ENCODE assay signal across 18 mouse cellular contexts in genomic region chr11:33929412-33929811, GRCm38 (mm10). TPM values are rescaled to one million over a fixed set of nuclear protein-coding genes. Genes with fewer than 3 reads are reported as not detected.
DNase-seq lines count a peak whose midpoint lies in the region; ATAC-seq lines count a peak whose summit lies in the region.
"Had no signal": no experiment of that assay in that cellular context is flagged by ENCODE, and none has a peak within 500 bp of the region (broad histone marks: within the 10 kb centered on the region; RNA-seq: fewer than 3 reads in every experiment).

No protein-coding gene starts in this region.

- H3K36me3 ChIP-seq in neural tube, embryonic 13.5 days: no peaks in the 10 kb centered on the region
- H3K36me3 ChIP-seq in neural tube, embryonic 14.5 days (ENCODE audit: control insufficient read depth, insufficient read depth, low read length): no peaks in the 10 kb centered on the region
- H3K36me3 ChIP-seq in intestine, embryonic 16.5 days (ENCODE audit: control insufficient read depth, insufficient read depth, low read length): no peaks in the 10 kb centered on the region
- H3K36me3 ChIP-seq: embryonic facial prominence, embryonic 15.5 days; forebrain, embryonic 10.5 days; heart, embryonic 10.5 days had no signal

- 47% methylated on average over 11 of the region's 11 CpGs for WGBS in neural tube, embryonic 13.5 days
- WGBS in neural tube, embryonic 14.5 days: 46% methylated on average over 11 of the region's 11 CpGs
- 65% methylated on average over 11 of the region's 11 CpGs for WGBS in intestine, embryonic 16.5 days

- H3K9ac ChIP-seq in neural tube, embryonic 13.5 days: 0 out of 2 replicates have a peak overlapping the region, but pooled peaks have one; percentile 12
- H3K9ac ChIP-seq in neural tube, embryonic 14.5 days (replicated peaks; ENCODE audit: low read depth, low read length): no peak overlapping the region
- H3K9ac ChIP-seq in intestine, embryonic 16.5 days (ENCODE audit: low read depth, low read length): no peak overlapping the region
- H3K9ac ChIP-seq: embryonic facial prominence, embryonic 15.5 days; hindbrain, embryonic 14.5 days had no signal

- peaks cover 40% of the 10 kb centered on the region for H3K4me1 ChIP-seq in neural tube, embryonic 13.5 days (replicated peaks)
- peaks cover 14% of the 10 kb centered on the region; the same call in 1 of the 2 replicates for H3K4me1 ChIP-seq in neural tube, embryonic 14.5 days (ENCODE audit: control insufficient read depth, insufficient read depth, low read length)
- peaks cover 8% of the 10 kb centered on the region; the same call in 1 of the 2 replicates for H3K4me1 ChIP-seq in intestine, embryonic 16.5 days (ENCODE audit: control insufficient read depth, insufficient read depth, low read length)

- H3K9me3 ChIP-seq in neural tube, embryonic 13.5 days: no peaks in the 10 kb centered on the region
- H3K9me3 ChIP-seq in neural tube, embryonic 14.5 days (ENCODE audit: control insufficient read depth, low read length): no peaks in the 10 kb centered on the region
- H3K9me3 ChIP-seq in intestine, embryonic 16.5 days (ENCODE audit: control insufficient read depth, low read length): no peaks in the 10 kb centered on the region
- H3K9me3 ChIP-seq: embryonic facial prominence, embryonic 15.5 days; forebrain, embryonic 10.5 days; heart, embryonic 10.5 days had no signal

- ATAC-seq in frontal cortex, adult (ENCODE audit: low TSS enrichment): peak; percentile 50; the same call in 1 of the 2 replicates
- ATAC-seq in neural tube, embryonic 13.5 days (ENCODE audit: low read depth): no peak
- peak; percentile 23; the same call in 1 of the 2 replicates for ATAC-seq in neural tube, embryonic 14.5 days (ENCODE audit: low read depth)
- ATAC-seq in intestine, embryonic 16.5 days: no peak
- ATAC-seq: activated CD4-positive, CD25-positive, alpha-beta regulatory T cell, adult 4 months; intestine, postnatal 0 days; Patski had no signal

- no peak overlapping the region for H3K4me3 ChIP-seq in neural tube, embryonic 13.5 days
- no peak overlapping the region for H3K4me3 ChIP-seq in neural tube, embryonic 14.5 days (ENCODE audit: low read depth, low read length)
- H3K4me3 ChIP-seq in intestine, embryonic 16.5 days (ENCODE audit: low read length): no peak overlapping the region
- H3K4me3 ChIP-seq: embryonic facial prominence, embryonic 15.5 days; erythroblast, embryonic 14.5 days; forebrain, embryonic 10.5 days; gastrocnemius, adult 2 months; heart, embryonic 10.5 days had no signal

- no peak overlapping the region for H3K4me2 ChIP-seq in neural tube, embryonic 13.5 days
- no peak overlapping the region for H3K4me2 ChIP-seq in neural tube, embryonic 14.5 days (ENCODE audit: low read depth, low read length)
- no peak overlapping the region for H3K4me2 ChIP-seq in intestine, embryonic 16.5 days (ENCODE audit: low read depth, low read length)
- H3K4me2 ChIP-seq: embryonic facial prominence, embryonic 15.5 days; hindbrain, embryonic 14.5 days had no signal

- DNase-seq in frontal cortex, postnatal 14 days (ENCODE audit: low spot score in 2 of 2): no peak
- no peak for DNase-seq in neural tube, embryonic 10.5 days (ENCODE audit: extremely low spot score, low spot score)
- DNase-seq in brain, adult 2 months (ENCODE audit: low read depth, low spot score): peak; percentile 60
- DNase-seq: cerebellum, adult 2 months; gastrocnemius, adult 2 months; gastrocnemius, postnatal 25 days had no signal

- H3K27ac ChIP-seq in neural tube, embryonic 13.5 days (replicated peaks): no peak overlapping the region
- no peak overlapping the region for H3K27ac ChIP-seq in neural tube, embryonic 14.5 days (ENCODE audit: low read depth, low read length)
- H3K27ac ChIP-seq in intestine, embryonic 16.5 days (ENCODE audit: low read length): no peak overlapping the region
- H3K27ac ChIP-seq: embryonic facial prominence, embryonic 15.5 days; forebrain, embryonic 10.5 days; gastrocnemius, adult 2 months; heart, embryonic 10.5 days; hindbrain, embryonic 14.5 days had no signal

- peaks cover 22% of the 10 kb centered on the region for H3K27me3 ChIP-seq in neural tube, embryonic 13.5 days
- H3K27me3 ChIP-seq in neural tube, embryonic 14.5 days (ENCODE audit: control insufficient read depth, insufficient read depth, low read length): no peaks in the 10 kb centered on the region; the same call in 1 of the 2 replicates
- no peaks in the 10 kb centered on the region for H3K27me3 ChIP-seq in intestine, embryonic 16.5 days (replicated peaks; ENCODE audit: control insufficient read depth, insufficient read depth, low read length)
- H3K27me3 ChIP-seq: Patski had no signal

RNA-seq across cellular contexts. Expression of gene Kcnmb1, which starts 33.4 kb away (rescaled TPM):
- 0.45 and 0.85 TPM in 2 replicates for polyA plus RNA-seq in neural tube, embryonic 13.5 days (2015; fragmentation: Nextera tagmentation; extraction: Ambion mirVana)
- 0.10 and 0.42 TPM in 2 replicates for polyA plus RNA-seq in neural tube, embryonic 14.5 days (2014; fragmentation: Nextera tagmentation; extraction: Ambion mirVana)
- polyA plus RNA-seq in intestine, embryonic 16.5 days (2015; fragmentation: Nextera tagmentation; extraction: Ambion mirVana): 1.9 and 2.1 TPM in 2 replicates
- polyA plus RNA-seq: erythroblast, embryonic 14.5 days; Patski had no signal

Comparison
In these comparisons a context has a peak if more than half of its experiments do, and no peak if none do; other contexts are left out.
1. ATAC-seq: peak in frontal cortex, adult (single experiment) and neural tube, embryonic 14.5 days (single experiment); none in neural tube, embryonic 13.5 days (single experiment) and intestine, embryonic 16.5 days (single experiment).